Mouse (Mus musculus): ENCODE measurements at regions not wholly inside any gene's neighbourhood (a gene's known extent, or its start where the extent isn't known, plus 50 kb on each side); places are given as distances from the start of the nearest gene placed in this dataset.
A peak's percentile ranks its signal among the peaks of the same experiment; 100 is the strongest.

DNA sequence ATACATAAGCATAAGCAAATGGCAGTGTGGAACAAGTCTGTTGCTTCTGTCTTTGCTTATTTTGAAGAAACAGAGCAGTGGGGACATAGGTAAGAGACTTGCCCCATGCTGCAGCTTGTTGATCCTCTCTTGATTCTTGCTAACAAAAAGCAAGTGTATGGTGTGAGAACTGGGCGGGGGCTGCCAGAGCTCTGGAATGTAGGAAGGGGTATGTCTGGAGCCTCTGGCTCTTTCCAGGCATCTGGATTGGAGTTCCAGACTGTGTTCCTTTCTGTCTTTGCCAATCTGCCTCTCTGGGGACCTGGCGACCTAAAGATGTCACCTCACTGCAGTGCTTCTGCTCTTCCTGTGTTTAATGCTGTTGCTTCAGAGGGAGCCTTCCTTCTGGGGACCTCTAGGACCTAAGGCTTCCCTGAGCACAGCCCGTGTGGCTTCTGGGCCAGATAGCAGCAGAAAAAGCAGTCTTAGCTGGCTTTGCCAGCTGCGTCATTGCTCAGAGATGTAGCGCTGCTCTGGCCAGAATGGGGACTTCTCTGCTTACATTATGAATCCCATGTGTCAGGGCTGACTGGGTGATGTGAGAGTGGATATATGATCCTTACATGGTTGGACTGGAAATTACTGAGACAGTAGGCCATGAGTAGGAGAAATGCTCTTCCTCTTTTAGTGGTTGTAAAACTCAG is 138.1 kb upstream of the Slit3 start:
- no peak overlapping the region for H3K9ac ChIP-seq (replicated peaks; ENCODE audit: low read length)
- no peak overlapping the region for H3K4me2 ChIP-seq (replicated peaks; ENCODE audit: low read depth, low read length)
- 61% methylated on average over 5 of the region's 5 CpGs for WGBS
- no peak for ATAC-seq (ENCODE audit: low FRiP score, low TSS enrichment)
- no peak overlapping the region for H3K4me3 ChIP-seq (ENCODE audit: low read length)
- no peaks in the 10 kb centered on the region for H3K27me3 ChIP-seq (ENCODE audit: insufficient read depth, low read length)
- H3K36me3 ChIP-seq (ENCODE audit: insufficient read depth, low read length) = no peaks in the 10 kb centered on the region
- no peaks in the 10 kb centered on the region for H3K9me3 ChIP-seq (ENCODE audit: low read length)
- H3K27ac ChIP-seq (ENCODE audit: low read length) = no peak overlapping the region
- H3K4me1 ChIP-seq (ENCODE audit: insufficient read depth, low read length) = no peaks in the 10 kb centered on the region

DNA sequence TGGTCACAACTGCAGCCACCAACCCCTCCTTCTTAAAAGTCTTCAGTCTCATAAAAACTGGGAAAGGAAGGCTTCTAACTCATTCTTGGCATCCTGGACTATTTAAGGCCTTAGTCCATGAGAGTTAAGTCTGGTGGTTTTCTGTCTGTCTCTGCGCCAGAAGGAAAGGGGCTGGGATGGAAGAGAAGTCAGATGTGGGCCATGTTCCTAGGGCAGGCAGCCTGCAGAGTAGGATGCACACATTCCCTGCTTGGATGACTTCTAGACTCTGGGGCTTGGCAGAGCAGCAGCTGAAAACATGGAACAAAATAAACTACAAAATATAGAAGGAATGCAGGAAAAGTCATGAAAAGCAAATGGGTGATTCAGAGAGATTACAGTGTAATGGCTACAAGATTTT is 140.8 kb upstream of the Slit3 start:
- H3K9me3 ChIP-seq (ENCODE audit: low read length) = no peaks in the 10 kb centered on the region
- H3K4me1 ChIP-seq (ENCODE audit: insufficient read depth, low read length) = no peaks in the 10 kb centered on the region
- H3K27me3 ChIP-seq (ENCODE audit: insufficient read depth, low read length) = no peaks in the 10 kb centered on the region
- no peak overlapping the region for H3K4me2 ChIP-seq (replicated peaks; ENCODE audit: low read depth, low read length)
- no peak overlapping the region for H3K9ac ChIP-seq (replicated peaks; ENCODE audit: low read length)
- H3K4me3 ChIP-seq (ENCODE audit: low read length) = no peak overlapping the region
- H3K27ac ChIP-seq (ENCODE audit: low read length) = no peak overlapping the region
- WGBS = 68% methylated on average over 1 of the region's 1 CpGs
- no peaks in the 10 kb centered on the region for H3K36me3 ChIP-seq (ENCODE audit: insufficient read depth, low read length)
- no peak for ATAC-seq (ENCODE audit: low FRiP score, low TSS enrichment)

DNA sequence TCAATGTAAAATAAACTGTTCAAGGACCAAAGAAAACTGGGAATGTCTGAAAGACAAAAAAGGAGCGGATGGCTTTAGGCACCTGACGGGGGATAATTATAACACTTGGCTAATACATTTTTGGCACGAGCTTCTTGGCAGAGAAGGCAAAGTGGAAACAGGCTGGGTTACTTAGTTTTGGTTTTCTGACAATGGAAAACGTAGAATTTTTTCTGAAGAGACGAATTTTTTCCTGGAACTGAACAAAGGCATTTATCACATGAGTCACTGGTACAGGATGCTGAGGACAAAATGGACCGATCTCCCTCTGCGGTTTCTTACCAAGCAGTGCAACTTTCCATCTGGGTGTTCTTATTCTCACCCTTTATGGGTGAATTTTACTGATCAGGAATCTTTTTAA is 143.2 kb upstream of the Slit3 start:
- H3K27me3 ChIP-seq (ENCODE audit: insufficient read depth, low read length) = no peaks in the 10 kb centered on the region
- no peaks in the 10 kb centered on the region for H3K36me3 ChIP-seq (ENCODE audit: insufficient read depth, low read length)
- ATAC-seq (ENCODE audit: low FRiP score, low TSS enrichment) = no peak
- H3K4me2 ChIP-seq (replicated peaks; ENCODE audit: low read depth, low read length) = no peak overlapping the region
- H3K4me3 ChIP-seq (ENCODE audit: low read length) = no peak overlapping the region
- 74% methylated on average over 7 of the region's 7 CpGs for WGBS
- H3K27ac ChIP-seq (ENCODE audit: low read length) = no peak overlapping the region
- no peak overlapping the region for H3K9ac ChIP-seq (replicated peaks; ENCODE audit: low read length)
- H3K9me3 ChIP-seq (ENCODE audit: low read length) = no peaks in the 10 kb centered on the region
- H3K4me1 ChIP-seq (ENCODE audit: insufficient read depth, low read length) = no peaks in the 10 kb centered on the region

DNA sequence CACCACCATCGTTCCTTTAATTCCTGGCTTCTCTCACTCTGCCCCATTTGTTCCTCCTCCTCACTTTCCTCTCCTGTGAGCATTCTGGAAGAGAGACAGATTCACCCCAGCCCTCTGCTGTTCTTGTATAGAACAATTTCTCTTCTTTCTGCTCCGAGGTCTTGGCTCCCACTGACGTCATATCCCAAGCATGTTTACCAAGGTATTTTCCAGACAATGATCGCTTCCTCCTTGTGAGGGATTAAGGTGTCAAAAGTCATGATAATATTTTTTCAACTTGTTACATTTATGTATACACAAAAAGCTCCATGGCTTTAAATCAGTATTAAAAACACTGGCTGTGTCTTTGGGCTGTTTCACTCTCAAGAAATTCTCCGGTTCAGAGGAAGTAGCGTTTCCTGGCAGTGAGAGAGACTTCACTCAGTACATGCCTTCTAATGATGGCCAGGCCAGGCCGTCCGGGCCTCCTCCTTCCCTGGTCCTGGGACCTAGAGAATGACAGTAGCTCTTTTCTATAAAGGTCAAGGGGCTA is 142.4 kb upstream of the Spdl1 start:
- no peaks in the 10 kb centered on the region for H3K27me3 ChIP-seq (ENCODE audit: insufficient read depth, low read length)
- ATAC-seq (ENCODE audit: low FRiP score, low TSS enrichment) = no peak
- H3K4me1 ChIP-seq (ENCODE audit: insufficient read depth, low read length) = no peaks in the 10 kb centered on the region
- H3K36me3 ChIP-seq (ENCODE audit: insufficient read depth, low read length) = no peaks in the 10 kb centered on the region
- H3K4me3 ChIP-seq (ENCODE audit: low read length) = no peak overlapping the region
- H3K9me3 ChIP-seq (ENCODE audit: low read length) = no peaks in the 10 kb centered on the region
- H3K4me2 ChIP-seq (replicated peaks; ENCODE audit: low read depth, low read length) = no peak overlapping the region
- no peak overlapping the region for H3K9ac ChIP-seq (replicated peaks; ENCODE audit: low read length)
- 48% methylated on average over 8 of the region's 8 CpGs for WGBS
- no peak overlapping the region for H3K27ac ChIP-seq (ENCODE audit: low read length)

DNA sequence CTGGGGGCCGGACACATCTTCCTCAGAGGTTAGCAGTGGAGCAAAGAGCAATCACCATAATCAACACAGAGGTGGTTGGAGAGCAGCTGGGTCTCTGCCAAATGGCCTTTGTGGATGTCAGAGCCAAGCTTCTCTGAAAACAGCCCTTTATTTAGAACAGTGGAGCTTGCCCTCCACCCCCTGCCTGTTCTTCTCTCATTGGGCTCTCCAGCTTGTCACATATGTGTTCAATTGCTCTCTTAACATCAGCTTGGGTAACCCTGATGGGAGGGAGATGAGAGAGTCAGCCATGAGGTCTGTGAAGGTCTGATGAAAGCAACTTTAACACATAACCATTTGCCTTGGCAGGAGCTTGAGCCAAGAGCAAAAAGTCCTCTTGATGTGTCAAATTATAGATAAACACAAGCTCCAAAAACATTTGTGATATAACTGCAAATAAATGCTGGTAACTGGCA is 140.1 kb upstream of the Spdl1 start:
- no peaks in the 10 kb centered on the region for H3K36me3 ChIP-seq (ENCODE audit: insufficient read depth, low read length)
- no peaks in the 10 kb centered on the region for H3K27me3 ChIP-seq (ENCODE audit: insufficient read depth, low read length)
- no peak overlapping the region for H3K9ac ChIP-seq (replicated peaks; ENCODE audit: low read length)
- 10% methylated on average over 1 of the region's 1 CpGs for WGBS
- H3K9me3 ChIP-seq (ENCODE audit: low read length) = no peaks in the 10 kb centered on the region
- H3K27ac ChIP-seq (ENCODE audit: low read length) = no peak overlapping the region
- no peak overlapping the region for H3K4me2 ChIP-seq (replicated peaks; ENCODE audit: low read depth, low read length)
- ATAC-seq (ENCODE audit: low FRiP score, low TSS enrichment) = no peak
- no peak overlapping the region for H3K4me3 ChIP-seq (ENCODE audit: low read length)
- H3K4me1 ChIP-seq (ENCODE audit: insufficient read depth, low read length) = no peaks in the 10 kb centered on the region

DNA sequence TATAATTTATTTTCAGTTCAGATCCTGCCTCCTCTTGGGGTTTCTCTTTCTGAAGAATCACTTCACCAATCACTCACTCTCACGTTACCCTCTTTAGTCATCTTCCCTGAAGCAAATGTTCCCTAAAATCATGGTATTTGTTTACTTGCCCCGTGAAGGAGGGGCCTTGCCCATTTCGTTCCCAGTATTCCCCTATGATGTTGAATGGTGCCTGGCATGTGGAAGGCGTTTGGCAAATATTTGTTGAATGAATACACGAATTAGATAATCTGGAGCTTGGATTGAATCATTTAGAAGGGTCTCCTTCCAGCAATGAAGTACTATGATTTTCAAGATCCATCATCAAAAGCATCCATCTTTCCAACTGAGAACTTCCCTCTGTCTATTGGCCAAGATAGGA is 139.6 kb upstream of the Spdl1 start:
- Histone ChIP-seq H3K9me3 (ENCODE audit: low read length) (no peaks in the 10 kb centered on the region), H3K27me3 (ENCODE audit: insufficient read depth, low read length) (no peaks in the 10 kb centered on the region), H3K27ac (ENCODE audit: low read length) (no peak overlapping the region), H3K4me2 (replicated peaks; ENCODE audit: low read depth, low read length) (no peak overlapping the region), H3K36me3 (ENCODE audit: insufficient read depth, low read length) (no peaks in the 10 kb centered on the region), H3K4me1 (ENCODE audit: insufficient read depth, low read length) (no peaks in the 10 kb centered on the region), H3K9ac (replicated peaks; ENCODE audit: low read length) (no peak overlapping the region), H3K4me3 (ENCODE audit: low read length) (no peak overlapping the region)
- WGBS = 53% methylated on average over 5 of the region's 5 CpGs
- ATAC-seq (ENCODE audit: low FRiP score, low TSS enrichment) = no peak

DNA sequence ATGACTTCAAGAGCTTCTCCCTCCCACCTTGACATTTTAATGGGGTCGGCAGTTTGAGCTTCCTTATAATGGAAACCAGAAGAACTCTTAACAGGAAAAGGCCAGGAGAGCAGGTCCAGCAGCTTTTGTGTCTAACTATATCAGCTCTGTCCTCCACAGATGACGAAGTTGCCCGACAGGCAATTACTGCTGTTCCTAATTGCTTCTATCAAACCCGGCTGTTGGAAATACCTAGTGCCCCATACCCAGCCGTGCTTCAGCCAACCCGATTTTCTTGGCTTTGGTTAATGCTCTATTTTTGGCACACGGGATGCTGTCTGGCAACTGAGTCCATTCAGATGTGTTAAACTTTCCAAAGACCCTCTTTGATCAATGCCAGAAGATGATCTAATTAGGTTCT is 125.8 kb upstream of the Spdl1 start:
- H3K4me2 ChIP-seq (replicated peaks; ENCODE audit: low read depth, low read length) = no peak overlapping the region
- H3K27me3 ChIP-seq (ENCODE audit: insufficient read depth, low read length) = no peaks in the 10 kb centered on the region
- no peak overlapping the region for H3K27ac ChIP-seq (ENCODE audit: low read length)
- H3K9ac ChIP-seq (replicated peaks; ENCODE audit: low read length) = no peak overlapping the region
- H3K9me3 ChIP-seq (ENCODE audit: low read length) = 0 out of 2 replicates have a peak, but pooled peaks cover 2% of the 10 kb centered on the region
- no peaks in the 10 kb centered on the region for H3K4me1 ChIP-seq (ENCODE audit: insufficient read depth, low read length)
- ATAC-seq (ENCODE audit: low FRiP score, low TSS enrichment) = no peak
- H3K4me3 ChIP-seq (ENCODE audit: low read length) = no peak overlapping the region
- H3K36me3 ChIP-seq (ENCODE audit: insufficient read depth, low read length) = no peaks in the 10 kb centered on the region
- 73% methylated on average over 7 of the region's 7 CpGs for WGBS

DNA sequence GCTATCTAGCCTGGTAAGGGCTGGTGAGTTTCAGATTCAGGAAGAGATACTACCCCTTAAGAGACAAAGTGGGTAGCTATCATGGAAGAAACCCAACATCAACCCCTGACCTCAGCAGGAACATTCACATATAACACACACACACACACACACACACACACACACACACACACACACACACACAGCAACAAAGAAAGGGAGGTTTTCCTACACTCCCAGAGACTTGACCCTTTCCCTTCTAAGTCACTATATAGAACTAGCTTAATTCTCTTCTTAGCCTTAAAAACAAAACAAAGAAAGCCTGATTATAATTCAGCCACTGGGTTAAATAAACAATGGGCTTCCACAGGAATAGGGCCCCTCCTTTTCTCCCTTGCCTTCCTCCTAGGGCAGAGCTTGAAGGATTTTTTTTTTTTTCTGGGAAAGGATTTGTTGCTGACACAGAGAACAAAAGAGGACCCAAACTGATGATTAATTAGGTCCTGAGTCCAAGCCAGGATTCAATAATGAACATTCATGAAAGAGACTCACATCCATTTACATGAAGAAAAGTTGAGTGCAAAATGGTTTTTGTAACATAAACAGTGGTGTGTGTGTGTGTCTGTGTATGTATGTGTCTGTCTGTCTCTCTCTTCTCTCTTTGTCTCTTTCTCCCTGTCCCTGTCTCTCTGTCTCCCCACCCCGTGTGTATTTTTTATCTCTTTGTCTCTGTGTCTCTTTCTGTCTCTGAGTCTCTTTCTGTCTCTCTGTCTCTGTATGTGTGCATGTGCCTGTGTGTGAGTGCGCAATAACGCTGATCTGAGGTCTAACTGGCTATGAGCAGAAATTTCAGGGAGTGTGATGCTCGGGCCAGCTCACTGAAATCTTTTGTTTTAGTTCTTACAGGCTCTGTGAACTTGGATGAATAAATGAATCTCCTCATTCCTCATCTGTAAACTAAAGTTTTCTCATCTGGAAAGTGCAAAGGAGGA is 108.3 kb upstream of the Spdl1 start:
- no peaks in the 10 kb centered on the region for H3K27me3 ChIP-seq (ENCODE audit: insufficient read depth, low read length)
- H3K27ac ChIP-seq (ENCODE audit: low read length) = peak overlapping the region; percentile 63; the same call in 1 of the 2 replicates
- H3K4me3 ChIP-seq (ENCODE audit: low read length) = no peak overlapping the region
- peak; percentile 73; the same call in 1 of the 2 replicates for ATAC-seq (ENCODE audit: low FRiP score, low TSS enrichment)
- no peaks in the 10 kb centered on the region for H3K36me3 ChIP-seq (ENCODE audit: insufficient read depth, low read length)
- no peaks in the 10 kb centered on the region for H3K9me3 ChIP-seq (ENCODE audit: low read length)
- no peaks in the 10 kb centered on the region for H3K4me1 ChIP-seq (ENCODE audit: insufficient read depth, low read length)
- 81% methylated on average over 4 of the region's 4 CpGs for WGBS
- H3K9ac ChIP-seq (replicated peaks; ENCODE audit: low read length) = no peak overlapping the region
- H3K4me2 ChIP-seq (replicated peaks; ENCODE audit: low read depth, low read length) = no peak overlapping the region

DNA sequence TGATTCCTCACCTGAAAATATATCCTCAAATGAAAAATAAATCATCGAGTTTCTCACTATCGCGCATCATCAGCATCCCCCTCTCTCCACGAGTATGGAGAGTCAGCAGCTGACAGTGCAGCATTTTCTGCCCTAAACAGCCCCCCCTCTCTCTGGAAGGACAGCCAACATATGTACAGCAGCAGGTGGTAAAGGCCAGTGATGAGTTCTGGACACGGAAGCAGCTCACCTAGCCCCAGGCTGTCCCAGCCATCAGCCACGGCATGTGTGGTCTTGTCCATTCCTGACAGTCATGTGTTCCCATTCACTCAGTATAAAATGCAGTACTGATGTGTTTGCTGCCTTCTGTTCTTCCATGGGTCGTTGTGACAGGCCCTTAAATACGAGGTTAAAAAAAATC is 106.7 kb upstream of the Spdl1 start:
- H3K36me3 ChIP-seq (ENCODE audit: insufficient read depth, low read length) = no peaks in the 10 kb centered on the region
- no peak overlapping the region for H3K4me3 ChIP-seq (ENCODE audit: low read length)
- no peak overlapping the region for H3K4me2 ChIP-seq (replicated peaks; ENCODE audit: low read depth, low read length)
- no peaks in the 10 kb centered on the region for H3K4me1 ChIP-seq (ENCODE audit: insufficient read depth, low read length)
- H3K27me3 ChIP-seq (ENCODE audit: insufficient read depth, low read length) = no peaks in the 10 kb centered on the region
- no peaks in the 10 kb centered on the region for H3K9me3 ChIP-seq (ENCODE audit: low read length)
- H3K27ac ChIP-seq (ENCODE audit: low read length) = no peak overlapping the region
- H3K9ac ChIP-seq (replicated peaks; ENCODE audit: low read length) = no peak overlapping the region
- no peak for ATAC-seq (ENCODE audit: low FRiP score, low TSS enrichment)
- 89% methylated on average over 8 of the region's 8 CpGs for WGBS

DNA sequence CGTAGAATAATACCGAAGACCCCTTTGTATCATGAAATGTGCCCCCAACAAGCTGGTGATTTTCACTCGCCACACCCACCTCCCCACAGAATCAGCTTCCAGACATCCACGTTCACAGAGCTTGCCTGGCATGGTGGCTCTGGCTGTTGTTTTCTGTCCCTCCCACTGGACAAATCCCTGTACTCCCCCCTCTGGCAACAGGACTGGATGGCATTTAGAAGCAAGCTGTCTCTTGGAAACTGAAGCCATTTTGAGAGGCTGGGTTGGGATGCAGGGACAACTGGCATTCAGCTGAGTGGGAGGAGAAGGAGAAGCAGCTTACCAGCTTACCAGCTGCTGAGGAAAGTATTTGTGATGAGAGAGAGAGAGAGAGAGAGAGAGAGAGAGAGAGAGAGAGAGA is 105.6 kb upstream of the Spdl1 start:
- 87% methylated on average over 4 of the region's 4 CpGs for WGBS
- no peaks in the 10 kb centered on the region for H3K36me3 ChIP-seq (ENCODE audit: insufficient read depth, low read length)
- ATAC-seq (ENCODE audit: low FRiP score, low TSS enrichment) = no peak
- H3K4me2 ChIP-seq (replicated peaks; ENCODE audit: low read depth, low read length) = no peak overlapping the region
- H3K4me1 ChIP-seq (ENCODE audit: insufficient read depth, low read length) = no peaks in the 10 kb centered on the region
- no peaks in the 10 kb centered on the region for H3K9me3 ChIP-seq (ENCODE audit: low read length)
- H3K4me3 ChIP-seq (ENCODE audit: low read length) = no peak overlapping the region
- H3K27me3 ChIP-seq (ENCODE audit: insufficient read depth, low read length) = no peaks in the 10 kb centered on the region
- H3K9ac ChIP-seq (replicated peaks; ENCODE audit: low read length) = no peak overlapping the region
- H3K27ac ChIP-seq (ENCODE audit: low read length) = no peak overlapping the region

All from kidney, embryonic 16.5 days (tissue).